Mouse (Mus musculus) testis, adult 2 months (tissue): ENCODE measurements around the gene Gabrr1.

Experiments used
- CTCF ChIP-seq: fragments of 200-500 bp; IDR thresholded peaks from 2 replicates; pipeline ENCODE4 v1.5.1; 2012; ENCODE audit warnings: low read depth, mild to moderate bottlenecking, inconsistent platforms, low read length, moderate library complexity; ENCODE audit not compliant: control insufficient read depth, insufficient read depth, insufficient replicate concordance
- POLR2A ChIP-seq: fragments of 200-500 bp; IDR thresholded peaks from 2 replicates; pipeline ENCODE4 v1.6.1; 2012; ENCODE audit warnings: low read depth, mild to moderate bottlenecking, inconsistent platforms, low read length, moderate library complexity; ENCODE audit not compliant: control insufficient read depth

DNA sequence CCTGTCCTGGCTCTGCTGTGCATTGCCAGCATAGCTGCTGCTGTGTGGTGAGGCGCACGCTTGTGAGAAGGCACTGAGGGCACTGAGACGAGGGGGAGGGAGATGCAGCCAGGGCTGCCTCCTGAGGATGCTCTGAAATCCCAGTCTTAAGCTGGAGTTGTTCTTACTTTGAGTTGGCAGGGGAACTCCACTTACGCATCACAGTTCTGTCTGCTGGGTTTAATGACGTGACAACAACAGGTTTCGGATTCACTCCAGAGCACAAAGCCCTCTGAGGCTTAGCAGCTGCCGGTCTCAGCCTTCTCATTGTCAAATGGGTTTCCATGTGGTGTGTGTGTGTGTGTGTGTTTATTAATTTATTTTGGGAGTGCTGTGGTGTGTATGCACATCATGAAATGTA, 16.8 kb downstream of the Gabrr1 start:
- no peak for TF ChIP-seq CTCF
- TF ChIP-seq POLR2A, result no peak
